Mouse (Mus musculus): ENCODE results near the gene Cog6. TPM values are rescaled to one million over a fixed set of nuclear protein-coding genes. Genes with fewer than 3 reads are reported as not detected.

Cog6 gene
- total RNA-seq, 1 experiment: 18.0 TPM

DNA sequence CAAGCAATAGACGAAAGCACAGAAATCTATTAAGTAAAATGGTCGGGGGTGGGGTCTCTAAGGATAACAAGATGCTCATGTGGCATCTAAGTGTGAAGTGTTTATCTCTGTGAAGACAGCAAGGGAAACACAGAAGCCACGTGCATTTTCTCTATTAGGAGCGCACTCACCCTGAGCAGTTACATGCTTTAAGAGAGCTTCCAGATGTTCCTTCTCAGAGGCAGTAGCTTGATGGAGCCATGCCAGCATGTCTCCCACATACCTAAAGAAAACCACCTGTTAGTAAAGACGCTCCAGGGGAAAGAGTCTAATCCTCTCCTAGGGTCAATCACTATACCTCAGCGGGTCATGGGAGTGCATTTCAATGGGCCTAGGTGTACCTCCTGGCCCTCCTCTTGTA lies 15.0 kb downstream of the Cog6 start:
- no peak overlapping the region for H3K4me3 ChIP-seq (ENCODE audit: insufficient read depth in 1 of 2, low read depth in 1 of 2, low read length in 2 of 2, poor library complexity in 1 of 2, severe bottlenecking in 1 of 2)
- H3K27ac ChIP-seq (ENCODE audit: insufficient read depth, low read depth, low read length, poor library complexity, severe bottlenecking): no peak overlapping the region
- no peaks in the 10 kb centered on the region; the same call in none of the 2 replicates for H3K36me3 ChIP-seq (ENCODE audit: control insufficient read depth, insufficient read depth, low read length, poor library complexity, severe bottlenecking)
- in situ Hi-C loops (cut with MboI; ENCODE audit: low sequenced_read_pairs in 2 of 2, unreplicated experiment in 2 of 2): no loop called here
- DNase-seq (ENCODE audit: low read depth, low spot score): no peak
- H3K9me3 ChIP-seq (ENCODE audit: control insufficient read depth, insufficient read depth, low read depth, low read length): no peaks in the 10 kb centered on the region
- no peak for TF ChIP-seq CHD2 (IDR thresholded peaks at IDR 0.05; ENCODE audit: low read depth, low read length)
- no peak for TF ChIP-seq HCFC1 (IDR thresholded peaks at IDR 0.05; ENCODE audit: borderline replicate concordance, insufficient read depth, low read length)
- no peak for TF ChIP-seq ZNF384 (IDR thresholded peaks at IDR 0.05; ENCODE audit: low read depth, low read length)
- TF ChIP-seq MAFK (IDR thresholded peaks at IDR 0.05; ENCODE audit: insufficient read depth, low read depth, low read length): no peak
- no peak for TF ChIP-seq ZC3H11A (IDR thresholded peaks at IDR 0.05; ENCODE audit: borderline replicate concordance, low read depth, low read length)
- H3K4me1 ChIP-seq (ENCODE audit: control insufficient read depth in 2 of 2, insufficient read depth in 2 of 2, low read length in 2 of 2, poor library complexity in 1 of 2): no peaks in the 10 kb centered on the region
- H3K9ac ChIP-seq (ENCODE audit: insufficient read depth, low read depth, low read length, poor library complexity, severe bottlenecking): no peak overlapping the region

DNA sequence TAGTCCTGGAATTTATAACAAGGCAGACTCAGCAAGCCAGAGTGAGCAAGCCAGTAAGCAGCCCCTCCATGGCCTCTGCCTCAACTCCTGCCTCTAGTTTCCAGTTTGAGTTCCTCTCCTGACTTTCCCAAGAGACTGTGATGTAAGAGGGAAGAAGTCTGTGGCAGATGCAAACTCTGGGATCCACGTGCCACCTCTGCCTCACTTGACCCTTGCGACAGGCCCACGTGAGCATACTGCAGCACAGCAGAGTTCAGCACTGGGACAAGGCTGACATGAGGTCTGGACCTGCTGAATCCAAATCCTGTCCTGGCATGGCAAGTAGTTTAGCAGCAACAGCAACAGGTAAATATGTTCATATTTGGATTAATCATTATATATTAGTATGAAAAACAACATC lies 17.0 kb downstream of the Cog6 start:
- Histone ChIP-seq H3K27ac (ENCODE audit: insufficient read depth, low read depth, low read length, poor library complexity, severe bottlenecking) (no peak overlapping the region), H3K9me3 (ENCODE audit: control insufficient read depth, insufficient read depth, low read depth, low read length) (no peaks in the 10 kb centered on the region), H3K4me3 (ENCODE audit: insufficient read depth in 1 of 2, low read depth in 1 of 2, low read length in 2 of 2, poor library complexity in 1 of 2, severe bottlenecking in 1 of 2) (no peak overlapping the region), H3K9ac (ENCODE audit: insufficient read depth, low read depth, low read length, poor library complexity, severe bottlenecking) (no peak overlapping the region), H3K4me1 (ENCODE audit: control insufficient read depth in 2 of 2, insufficient read depth in 2 of 2, low read length in 2 of 2, poor library complexity in 1 of 2) (no peaks in the 10 kb centered on the region), H3K36me3 (ENCODE audit: control insufficient read depth, insufficient read depth, low read length, poor library complexity, severe bottlenecking) (peaks cover 3% of the 10 kb centered on the region; the same call in 1 of the 2 replicates)
- TF ChIP-seq HCFC1 (IDR thresholded peaks at IDR 0.05; ENCODE audit: borderline replicate concordance, insufficient read depth, low read length) (no peak), ZNF384 (IDR thresholded peaks at IDR 0.05; ENCODE audit: low read depth, low read length) (no peak), CHD2 (IDR thresholded peaks at IDR 0.05; ENCODE audit: low read depth, low read length) (no peak), ZC3H11A (IDR thresholded peaks at IDR 0.05; ENCODE audit: borderline replicate concordance, low read depth, low read length) (no peak)
- in situ Hi-C loops (cut with MboI; ENCODE audit: low sequenced_read_pairs in 2 of 2, unreplicated experiment in 2 of 2): no loop called here
- no peak for DNase-seq (ENCODE audit: low read depth, low spot score)

DNA sequence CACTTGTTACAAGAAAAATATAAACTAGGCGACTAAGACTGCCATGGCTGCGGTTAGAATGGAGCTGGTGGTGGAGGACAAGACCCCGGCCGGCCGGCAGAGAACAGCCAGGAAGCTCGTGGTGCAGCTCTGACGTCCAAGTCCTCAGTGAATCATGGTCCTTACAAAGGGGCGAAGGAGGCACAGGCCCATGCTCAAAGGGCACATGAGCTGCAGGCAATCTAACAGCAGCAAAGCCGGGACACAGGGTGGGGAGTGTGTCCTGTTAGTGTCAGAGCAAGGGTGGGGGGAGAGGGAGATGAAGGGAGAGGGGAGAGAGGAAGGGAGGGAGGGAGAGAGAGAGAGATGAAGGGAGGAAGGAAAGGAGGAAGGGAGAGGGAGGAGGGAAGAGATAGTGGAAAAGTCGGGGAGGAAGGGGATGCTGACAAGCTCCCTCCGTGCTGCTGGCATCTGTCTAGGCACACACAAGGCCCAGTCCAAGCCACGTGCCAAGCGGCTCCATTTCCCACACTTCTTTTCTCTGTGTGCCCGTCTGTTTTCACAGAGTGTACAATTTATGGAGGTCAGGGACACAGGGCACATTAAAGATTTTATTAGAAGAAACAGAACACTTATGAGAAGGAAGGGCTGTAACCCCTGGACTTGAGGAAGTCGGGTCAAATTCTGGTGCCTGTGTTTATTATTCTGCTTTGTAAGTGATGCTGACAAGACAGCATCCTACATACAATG lies 17.9 kb downstream of the Cog6 start:
- no peak overlapping the region for H3K9ac ChIP-seq (ENCODE audit: insufficient read depth, low read depth, low read length, poor library complexity, severe bottlenecking)
- H3K9me3 ChIP-seq (ENCODE audit: control insufficient read depth, insufficient read depth, low read depth, low read length): no peaks in the 10 kb centered on the region
- peaks cover 3% of the 10 kb centered on the region; the same call in 1 of the 2 replicates for H3K36me3 ChIP-seq (ENCODE audit: control insufficient read depth, insufficient read depth, low read length, poor library complexity, severe bottlenecking)
- no peaks in the 10 kb centered on the region for H3K4me1 ChIP-seq (ENCODE audit: control insufficient read depth in 2 of 2, insufficient read depth in 2 of 2, low read length in 2 of 2, poor library complexity in 1 of 2)
- TF ChIP-seq HCFC1 (IDR thresholded peaks at IDR 0.05; ENCODE audit: borderline replicate concordance, insufficient read depth, low read length): no peak
- TF ChIP-seq MAFK (IDR thresholded peaks at IDR 0.05; ENCODE audit: insufficient read depth, low read depth, low read length): no peak
- TF ChIP-seq ZC3H11A (IDR thresholded peaks at IDR 0.05; ENCODE audit: borderline replicate concordance, low read depth, low read length): no peak
- no peak for TF ChIP-seq CHD2 (IDR thresholded peaks at IDR 0.05; ENCODE audit: low read depth, low read length)
- no peak for TF ChIP-seq ZNF384 (IDR thresholded peaks at IDR 0.05; ENCODE audit: low read depth, low read length)
- no peak overlapping the region for H3K27ac ChIP-seq (ENCODE audit: insufficient read depth, low read depth, low read length, poor library complexity, severe bottlenecking)
- in situ Hi-C loops (cut with MboI; ENCODE audit: low sequenced_read_pairs in 2 of 2, unreplicated experiment in 2 of 2): no loop called here
- H3K4me3 ChIP-seq (ENCODE audit: insufficient read depth in 1 of 2, low read depth in 1 of 2, low read length in 2 of 2, poor library complexity in 1 of 2, severe bottlenecking in 1 of 2): no peak overlapping the region
- no peak for DNase-seq (ENCODE audit: low read depth, low spot score)

DNA sequence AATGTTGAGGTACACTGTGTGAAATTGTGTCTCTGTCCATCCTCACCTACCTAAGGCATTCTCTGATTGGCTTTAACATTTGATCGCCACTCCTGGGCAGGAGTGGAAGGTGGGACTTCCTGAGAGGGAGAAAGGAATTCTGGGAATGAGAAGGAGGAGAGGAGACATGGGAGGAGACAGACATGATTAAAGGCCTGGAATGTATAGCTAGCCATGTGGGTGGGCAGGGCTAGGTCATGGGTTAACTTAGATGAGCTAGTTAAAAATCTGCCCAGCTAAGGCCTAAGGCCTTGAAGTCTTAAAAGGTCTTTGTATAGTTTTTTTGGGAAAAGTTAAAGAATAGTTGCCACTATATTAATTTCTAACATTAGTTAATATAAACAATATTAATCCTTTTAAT lies 19.7 kb downstream of the Cog6 start:
- in situ Hi-C loops (cut with MboI; ENCODE audit: low sequenced_read_pairs in 2 of 2, unreplicated experiment in 2 of 2): no loop called here
- peaks cover 5% of the 10 kb centered on the region; the same call in 1 of the 2 replicates for H3K36me3 ChIP-seq (ENCODE audit: control insufficient read depth, insufficient read depth, low read length, poor library complexity, severe bottlenecking)
- H3K4me1 ChIP-seq (ENCODE audit: control insufficient read depth in 2 of 2, insufficient read depth in 2 of 2, low read length in 2 of 2, poor library complexity in 1 of 2): no peaks in the 10 kb centered on the region
- H3K9ac ChIP-seq (ENCODE audit: insufficient read depth, low read depth, low read length, poor library complexity, severe bottlenecking): no peak overlapping the region
- H3K4me3 ChIP-seq (ENCODE audit: insufficient read depth in 1 of 2, low read depth in 1 of 2, low read length in 2 of 2, poor library complexity in 1 of 2, severe bottlenecking in 1 of 2): no peak overlapping the region
- H3K27ac ChIP-seq (ENCODE audit: insufficient read depth, low read depth, low read length, poor library complexity, severe bottlenecking): no peak overlapping the region
- no peaks in the 10 kb centered on the region for H3K9me3 ChIP-seq (ENCODE audit: control insufficient read depth, insufficient read depth, low read depth, low read length)
- TF ChIP-seq MAFK (IDR thresholded peaks at IDR 0.05; ENCODE audit: insufficient read depth, low read depth, low read length) (no peak), ZC3H11A (IDR thresholded peaks at IDR 0.05; ENCODE audit: borderline replicate concordance, low read depth, low read length) (no peak), HCFC1 (IDR thresholded peaks at IDR 0.05; ENCODE audit: borderline replicate concordance, insufficient read depth, low read length) (no peak), ZNF384 (IDR thresholded peaks at IDR 0.05; ENCODE audit: low read depth, low read length) (no peak), CHD2 (IDR thresholded peaks at IDR 0.05; ENCODE audit: low read depth, low read length) (no peak)
- DNase-seq (ENCODE audit: low read depth, low spot score): no peak

All from ES-E14 (cell line).